Comparison of ENCODE assay signal across 9 mouse cellular contexts in the genomic region with DNA sequence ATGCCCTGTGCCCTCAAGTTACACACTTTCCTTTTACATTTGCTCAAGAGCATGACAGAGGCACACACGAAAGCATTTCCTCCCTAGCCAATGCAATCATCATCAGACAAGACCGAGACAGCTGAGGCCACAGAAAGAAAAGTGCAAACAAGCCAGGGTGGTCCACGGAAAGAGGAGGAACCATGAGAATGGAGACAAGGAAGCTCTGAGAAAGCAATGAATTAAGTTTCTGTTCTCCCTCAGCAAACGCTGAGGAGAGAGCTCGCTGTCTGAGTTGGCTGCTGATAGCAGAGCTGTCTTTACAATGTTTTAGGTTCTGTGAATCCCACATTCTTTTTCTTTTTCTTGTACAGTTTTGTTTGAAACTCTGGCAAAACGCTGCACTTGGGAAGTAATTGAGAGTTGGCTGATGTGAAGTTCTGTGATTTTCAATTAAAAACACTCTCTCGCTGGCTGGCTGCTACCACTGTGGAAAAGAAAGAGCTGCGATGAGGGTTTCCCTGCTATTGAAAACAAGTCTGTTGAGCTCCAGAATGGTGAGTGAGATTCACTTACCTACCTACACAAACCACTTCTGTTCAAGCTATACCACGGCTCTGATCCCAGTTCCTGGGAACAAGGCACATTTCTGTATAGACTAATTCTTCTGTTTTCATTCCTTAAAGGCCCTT.
A peak's percentile ranks its signal among the peaks of the same experiment; 100 is the strongest.
DNase-seq lines count a peak whose midpoint lies in the region; ATAC-seq and TF ChIP-seq lines count a peak whose summit lies in the region.
"Had no signal": no experiment of that assay in that cellular context is flagged by ENCODE, and none has a peak within 500 bp of the region (broad histone marks: within the 10 kb centered on the region; RNA-seq: fewer than 3 reads in every experiment).

No protein-coding gene starts in this region.

- H3K9ac ChIP-seq in hindbrain, embryonic 12.5 days, result no peak overlapping the region
- no peak overlapping the region for H3K9ac ChIP-seq in midbrain, embryonic 15.5 days

- peak overlapping the region; percentile 58 for H3K27ac ChIP-seq in layer of hippocampus, adult 2 months
- H3K27ac ChIP-seq in embryonic facial prominence, embryonic 10.5 days (replicated peaks), result peak overlapping the region; percentile 62
- H3K27ac ChIP-seq in hindbrain, embryonic 12.5 days, result peak overlapping the region; percentile 62
- H3K27ac ChIP-seq in midbrain, embryonic 15.5 days, result peak overlapping the region; percentile 46

- H3K4me3 ChIP-seq in layer of hippocampus, adult 2 months, result peak overlapping the region; percentile 46
- H3K4me3 ChIP-seq in embryonic facial prominence, embryonic 10.5 days, result no peak overlapping the region
- H3K4me3 ChIP-seq in hindbrain, embryonic 12.5 days, result no peak overlapping the region
- H3K4me3 ChIP-seq in midbrain, embryonic 15.5 days, result no peak overlapping the region

- no peaks in the 10 kb centered on the region for H3K9me3 ChIP-seq in embryonic facial prominence, embryonic 10.5 days
- H3K9me3 ChIP-seq in hindbrain, embryonic 12.5 days (replicated peaks), result no peaks in the 10 kb centered on the region
- H3K9me3 ChIP-seq in midbrain, embryonic 15.5 days, result no peaks in the 10 kb centered on the region

- peaks cover 58% of the 10 kb centered on the region for H3K4me1 ChIP-seq in embryonic facial prominence, embryonic 10.5 days
- peaks cover 30% of the 10 kb centered on the region for H3K4me1 ChIP-seq in hindbrain, embryonic 12.5 days
- H3K4me1 ChIP-seq in midbrain, embryonic 15.5 days, result peaks cover 17% of the 10 kb centered on the region

- no peak for ATAC-seq in hindbrain, embryonic 12.5 days (ENCODE audit: low FRiP score)
- no peak for ATAC-seq in midbrain, embryonic 15.5 days (replicated peaks)
- ATAC-seq: Patski had no signal

- no peak for TF ChIP-seq CTCF in layer of hippocampus, adult 2 months (conservative IDR thresholded peaks at IDR 0.05)

- DNase-seq in layer of hippocampus, adult 2 months (ENCODE audit: low spot score in 2 of 2), result no peak
- DNase-seq in layer of hippocampus, adult 9-10 months (ENCODE audit: low spot score), result no peak
- DNase-seq in embryonic facial prominence, embryonic 10.5 days (ENCODE audit: low spot score), result no peak
- DNase-seq in cerebellum, adult 18-20 months, result no peak
- no peak for DNase-seq in kidney, adult 18-20 months
- no peak for DNase-seq in right cerebral cortex, postnatal 14 days

- no peaks in the 10 kb centered on the region for H3K27me3 ChIP-seq in embryonic facial prominence, embryonic 10.5 days (replicated peaks; ENCODE audit: low read depth, poor library complexity, severe bottlenecking)
- H3K27me3 ChIP-seq in hindbrain, embryonic 12.5 days, result no peaks in the 10 kb centered on the region
- H3K27me3 ChIP-seq in midbrain, embryonic 15.5 days (replicated peaks), result no peaks in the 10 kb centered on the region
- H3K27me3 ChIP-seq: Patski had no signal

- H3K36me3 ChIP-seq in embryonic facial prominence, embryonic 10.5 days (replicated peaks), result no peaks in the 10 kb centered on the region
- H3K36me3 ChIP-seq in hindbrain, embryonic 12.5 days, result no peaks in the 10 kb centered on the region
- H3K36me3 ChIP-seq in midbrain, embryonic 15.5 days (replicated peaks), result no peaks in the 10 kb centered on the region

- H3K4me2 ChIP-seq in hindbrain, embryonic 12.5 days (replicated peaks), result peak overlapping the region; percentile 34
- peak overlapping the region; percentile 7; the same call in 1 of the 2 replicates for H3K4me2 ChIP-seq in midbrain, embryonic 15.5 days

- 34% methylated on average over 9 of the region's 9 CpGs for WGBS in embryonic facial prominence, embryonic 10.5 days
- 40% methylated on average over 9 of the region's 9 CpGs for WGBS in hindbrain, embryonic 12.5 days
- 35% methylated on average over 9 of the region's 9 CpGs for WGBS in midbrain, embryonic 15.5 days
